Mouse (Mus musculus): ENCODE results near the gene Havcr2. TPM values are rescaled to one million over a fixed set of nuclear protein-coding genes. Genes with fewer than 3 reads are reported as not detected.
"Not testable (repeated sequence)": the region's sequence is repeated elsewhere in the genome, so short reads cannot be mapped to it uniquely, and the experiment has no call there.

The Havcr2 gene
- total RNA-seq, 1 experiment from 2014 or later: 0.64 TPM

GRCm38 (mm10) chr11:46461362-46461761 is 6.6 kb downstream of the Havcr2 start:
- DNase-seq: no peak

- no peak for DNase-seq
Measured at GRCm38 (mm10) chr11:46461931-46462330, 7.2 kb downstream of the Havcr2 start.

GRCm38 (mm10) chr11:46466878-46467277 is 12.1 kb downstream of the Havcr2 start:
- no peak for DNase-seq

GRCm38 (mm10) chr11:46474220-46474619 is 19.5 kb downstream of the Havcr2 start:
- DNase-seq: no peak

- no peak for DNase-seq
Measured at GRCm38 (mm10) chr11:46479311-46479710, 24.6 kb downstream of the Havcr2 start.

GRCm38 (mm10) chr11:46480517-46480916 is 25.8 kb downstream of the Havcr2 start:
- DNase-seq: no peak

GRCm38 (mm10) chr11:46488231-46488630 is 33.5 kb downstream of the Havcr2 start:
- no peak for DNase-seq

- no peak for DNase-seq
Measured at GRCm38 (mm10) chr11:46488650-46489049, 33.9 kb downstream of the Havcr2 start.

GRCm38 (mm10) chr11:46507146-46507545 is 52.4 kb downstream of the Havcr2 start:
- no peak for DNase-seq

- no peak for DNase-seq
Measured at GRCm38 (mm10) chr11:46509900-46510299, 55.2 kb downstream of the Havcr2 start.

- not testable (repeated sequence) for DNase-seq
Measured at GRCm38 (mm10) chr11:46521341-46521740, 66.6 kb downstream of the Havcr2 start.

- DNase-seq: no peak
Measured at GRCm38 (mm10) chr11:46522719-46523118, 68.0 kb downstream of the Havcr2 start.

- no peak for DNase-seq
Measured at GRCm38 (mm10) chr11:46523912-46524311, 69.2 kb downstream of the Havcr2 start, which contains the start of gene Gm12169. TSS of gene Gm12169 (plus strand) at chr11:46524212.

- no peak for DNase-seq
Measured at GRCm38 (mm10) chr11:46530149-46530548, 75.4 kb downstream of the Havcr2 start.

Other genes with a start within 250 kb of the Havcr2 start
- gene Fndc9, start 219.4 kb upstream of the Havcr2 start, total RNA-seq (2021): not detected in 2 replicates
- gene Cyfip2, start 142.1 kb upstream of the Havcr2 start, total RNA-seq (2021): 70.2 and 81.2 TPM in 2 replicates
- 0.30 TPM in 1 of 2 replicates, not detected in the other for gene Itk, start 65.4 kb upstream of the Havcr2 start, total RNA-seq (2021)
- gene Fam71b, start 58.4 kb upstream of the Havcr2 start, total RNA-seq (2021): not detected in 2 replicates
- 37.7 and 59.3 TPM in 2 replicates for gene Med7, start 18.0 kb upstream of the Havcr2 start, total RNA-seq (2021)
- gene Gm12169, start 69.3 kb downstream of the Havcr2 start, total RNA-seq (2021): not detected in 2 replicates
- not detected in 2 replicates for gene BC053393, start 116.6 kb downstream of the Havcr2 start, total RNA-seq (2021)
- gene Dppa1, start 174.3 kb downstream of the Havcr2 start, total RNA-seq (2021): not detected in 2 replicates

All from adrenal gland, postnatal 25 days (tissue).